Mouse (Mus musculus): ENCODE data around the gene Schip1.
"Not testable (repeated sequence)": the region's sequence is repeated elsewhere in the genome, so short reads cannot be mapped to it uniquely, and the experiment has no call there.

The Schip1 gene

DNA sequence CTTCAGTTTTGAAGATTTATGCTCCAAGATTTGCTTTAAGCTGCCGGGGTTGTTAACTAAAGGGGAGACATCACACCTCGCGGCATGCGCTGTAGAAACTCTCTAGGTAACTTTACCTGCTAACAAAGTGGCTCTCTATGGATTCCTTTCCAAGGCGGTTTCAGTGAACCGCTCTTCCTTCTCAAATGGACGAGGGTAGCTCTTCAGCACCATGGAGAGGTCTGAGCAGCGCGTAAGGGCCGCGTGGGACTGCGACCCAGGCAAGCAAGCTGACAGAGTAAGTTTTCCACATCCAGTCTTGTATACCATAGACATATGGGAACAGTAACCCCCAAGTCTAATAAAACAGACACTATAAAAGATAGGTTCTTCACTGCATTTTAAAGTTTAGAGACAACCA lies at the start of gene Schip1:
Schip1 (plus strand) TSS at position 72 of the 400 bp plus-strand sequence.
- no peak for DNase-seq

DNA sequence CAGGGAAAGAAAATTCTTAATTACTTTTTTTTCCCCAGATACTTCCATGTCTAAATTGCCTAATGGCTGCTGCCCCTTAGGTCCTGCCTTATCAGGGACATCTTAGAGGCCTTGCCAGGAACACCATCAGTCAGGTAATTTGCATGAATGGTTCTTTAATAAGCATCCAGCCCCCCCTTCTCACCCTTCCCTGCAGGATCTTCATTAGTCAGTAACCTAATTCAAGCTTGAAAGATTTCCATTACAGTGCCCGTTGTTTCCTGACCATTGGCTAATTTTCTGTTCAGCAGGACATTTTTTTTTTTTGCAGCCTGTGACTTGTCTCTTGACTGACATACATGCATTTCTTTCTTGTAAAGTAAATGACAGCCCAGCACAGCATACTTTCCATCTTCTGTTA lies 48.8 kb upstream of the Schip1 start:
- DNase-seq: no peak

DNA sequence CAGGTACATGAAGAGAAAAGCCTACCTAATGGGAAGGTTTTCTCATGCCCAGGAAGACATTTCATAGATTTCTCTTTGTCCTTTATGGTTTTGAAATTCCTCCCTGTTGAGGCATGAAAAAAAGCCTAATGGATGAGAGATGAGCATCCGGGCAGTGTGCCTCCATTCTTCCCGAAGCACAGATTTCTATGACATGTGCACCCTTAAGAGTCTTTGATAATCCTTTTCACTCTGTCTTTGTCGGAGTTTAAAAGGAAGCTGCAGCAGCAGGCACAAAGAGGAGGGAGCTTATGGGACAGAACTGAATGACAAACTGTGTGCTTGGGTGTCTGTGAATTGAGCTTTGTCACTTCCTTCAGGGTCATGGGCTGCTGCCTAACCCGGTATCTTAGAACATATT lies 45.2 kb upstream of the Schip1 start:
- no peak for DNase-seq

DNA sequence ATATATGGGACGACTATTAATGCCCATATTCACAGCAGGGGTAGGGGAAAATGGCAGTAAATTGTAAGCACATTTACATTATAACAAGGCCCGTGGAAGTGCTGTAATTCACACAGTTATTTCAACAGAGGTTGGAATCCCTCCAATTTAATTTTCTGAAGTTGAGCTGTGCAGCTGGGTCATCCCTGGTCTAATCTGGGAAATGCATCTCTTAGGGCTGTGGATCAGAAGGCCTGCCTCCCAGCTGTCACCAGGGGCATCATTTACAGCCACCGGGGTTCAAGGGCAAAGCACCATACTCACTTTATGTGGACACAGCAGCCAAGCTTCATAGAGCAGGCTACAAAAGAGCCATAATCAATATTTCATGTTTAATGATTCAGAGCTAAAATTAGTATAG lies 28.5 kb upstream of the Schip1 start:
- no peak for DNase-seq

DNA sequence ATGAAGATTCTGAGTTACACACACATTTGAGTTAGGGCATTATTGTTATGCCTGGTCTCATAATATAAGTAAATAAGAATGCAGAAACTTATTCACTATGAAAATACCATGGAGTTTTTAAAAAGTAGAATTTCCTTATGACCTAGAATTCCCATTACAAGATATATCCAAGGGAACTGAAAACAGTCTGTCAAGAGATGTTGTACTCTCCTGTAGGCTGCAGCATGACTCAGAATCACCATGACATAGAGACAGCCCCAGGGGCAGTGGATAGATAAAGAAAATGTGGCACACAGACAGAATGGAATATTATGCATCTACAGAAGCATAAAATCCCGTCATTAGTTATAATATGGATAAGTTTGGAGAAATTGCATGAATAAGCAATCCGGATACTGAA lies 21.7 kb upstream of the Schip1 start:
- no peak for DNase-seq

DNA sequence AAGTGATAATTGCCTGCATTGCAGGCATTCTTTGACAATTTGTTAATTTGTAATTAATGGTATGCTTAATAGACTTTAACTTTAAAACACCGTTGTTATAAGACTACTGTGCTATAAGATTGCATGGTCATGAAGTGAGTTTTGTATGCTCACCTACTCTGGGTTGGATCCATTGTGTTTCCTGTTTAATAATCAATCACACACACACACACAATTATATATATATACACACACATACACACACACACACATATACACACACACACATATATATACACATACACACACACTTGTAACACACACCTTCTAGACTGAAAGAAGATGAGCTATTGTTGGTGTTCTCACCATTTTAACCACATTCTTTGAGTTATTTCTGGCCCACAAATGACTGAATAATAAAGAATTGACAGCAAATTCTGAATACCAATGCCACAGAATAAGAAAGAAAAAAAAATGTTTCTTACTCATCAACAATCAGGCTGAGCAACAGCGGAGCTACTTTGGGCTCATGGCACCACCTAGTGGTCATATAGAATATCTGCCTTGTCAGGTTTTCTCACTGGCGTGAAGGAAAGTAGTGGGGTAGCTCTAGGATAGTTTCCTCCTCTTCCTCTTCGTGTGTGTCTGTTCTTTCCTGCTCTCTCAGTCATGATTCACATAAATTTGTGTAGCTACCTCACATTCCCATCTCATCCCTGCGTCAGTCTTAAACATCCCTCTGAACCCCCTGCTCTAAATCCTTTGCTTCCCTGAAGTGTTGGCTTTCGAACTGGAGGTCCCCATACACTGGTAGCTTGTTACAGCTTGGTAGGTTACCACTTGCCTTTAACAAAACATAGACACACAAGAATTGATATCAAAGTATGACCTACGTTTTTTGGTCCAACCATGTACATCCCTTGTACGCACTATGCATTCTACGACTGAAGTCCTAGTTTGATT lies 18.9 kb upstream of the Schip1 start:
- DNase-seq: no peak

DNA sequence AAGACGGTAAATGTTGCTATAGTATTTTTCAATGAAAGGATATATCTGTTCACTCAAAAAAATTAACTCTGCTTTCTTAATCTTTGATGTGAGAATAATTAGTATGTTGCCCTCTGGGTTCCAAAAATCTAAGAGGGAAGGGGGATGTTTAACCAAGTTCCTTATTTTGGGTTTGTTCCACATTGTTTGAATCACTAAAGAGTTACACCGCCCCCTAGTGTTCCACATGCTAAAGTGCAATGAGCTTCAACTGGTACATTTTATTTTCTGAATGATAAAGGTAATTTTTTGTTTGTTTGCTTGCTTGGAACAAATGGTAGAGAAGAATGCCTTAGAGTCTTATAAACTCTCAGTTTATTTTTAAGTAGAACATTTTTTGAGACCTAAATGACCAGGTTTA lies 11.1 kb upstream of the Schip1 start:
- DNase-seq: no peak

DNA sequence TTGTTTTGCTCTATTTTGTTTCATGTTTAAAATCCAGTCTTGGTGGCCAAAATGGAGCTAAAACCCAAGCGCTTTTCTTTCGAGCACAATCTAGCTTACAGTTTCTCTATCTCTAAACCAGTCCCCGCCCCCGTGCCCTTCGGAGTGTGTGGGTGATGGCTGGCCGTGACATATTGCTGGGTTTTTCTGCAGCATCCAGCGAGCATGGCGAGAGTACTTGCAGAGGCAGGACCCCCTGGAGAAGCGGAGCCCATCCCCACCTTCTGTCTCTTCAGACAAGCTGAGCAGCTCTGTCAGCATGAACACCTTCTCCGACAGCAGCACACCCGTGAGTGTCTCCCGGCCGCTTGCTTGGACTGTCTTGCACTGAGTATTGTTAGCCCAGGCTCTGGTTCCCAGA lies 9.5 kb upstream of the Schip1 start:
- no peak for DNase-seq

DNA sequence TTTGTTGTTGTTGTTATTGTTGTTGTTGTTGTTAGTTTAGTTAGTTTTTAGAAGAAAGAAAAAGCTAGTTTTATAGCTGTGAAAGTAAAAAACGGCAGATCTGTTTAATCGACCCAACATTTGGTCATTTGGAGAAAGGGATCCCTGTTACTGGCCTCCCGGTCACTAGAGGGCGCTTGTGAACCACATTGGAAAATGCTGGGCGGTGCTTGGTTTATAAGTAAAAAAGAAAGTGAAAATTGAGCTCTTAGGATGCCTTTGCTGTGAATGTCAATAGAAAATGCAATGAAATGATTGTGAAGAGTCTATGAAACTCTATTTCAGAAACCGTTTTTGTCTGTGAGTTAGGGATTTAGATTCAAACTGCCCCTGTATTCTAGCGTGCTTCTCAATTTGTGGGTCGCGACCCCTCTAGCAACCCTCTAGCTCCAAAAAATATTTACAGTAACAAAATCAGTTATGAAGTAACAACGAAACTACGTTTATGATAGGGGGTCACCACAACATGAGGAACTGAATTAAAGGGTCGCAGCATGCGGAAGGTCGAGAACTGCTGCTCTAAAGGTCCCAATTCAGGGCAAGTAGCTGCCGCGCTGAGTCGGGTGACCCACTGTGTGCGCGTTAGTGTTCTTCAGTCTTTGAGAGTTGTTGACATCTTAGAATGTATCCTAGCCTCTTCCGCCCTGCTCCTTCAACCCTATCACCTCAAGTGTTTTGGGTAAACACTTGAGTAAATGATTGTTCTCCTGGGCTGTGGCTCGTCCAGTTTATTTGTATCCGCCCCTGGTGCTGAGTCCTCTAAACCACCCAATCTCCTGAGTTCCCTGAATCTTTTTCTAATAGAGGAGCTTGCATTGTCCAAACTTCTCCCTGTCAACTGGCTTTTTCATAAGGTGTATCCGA lies 8.0 kb upstream of the Schip1 start:
- DNase-seq: no peak

DNA sequence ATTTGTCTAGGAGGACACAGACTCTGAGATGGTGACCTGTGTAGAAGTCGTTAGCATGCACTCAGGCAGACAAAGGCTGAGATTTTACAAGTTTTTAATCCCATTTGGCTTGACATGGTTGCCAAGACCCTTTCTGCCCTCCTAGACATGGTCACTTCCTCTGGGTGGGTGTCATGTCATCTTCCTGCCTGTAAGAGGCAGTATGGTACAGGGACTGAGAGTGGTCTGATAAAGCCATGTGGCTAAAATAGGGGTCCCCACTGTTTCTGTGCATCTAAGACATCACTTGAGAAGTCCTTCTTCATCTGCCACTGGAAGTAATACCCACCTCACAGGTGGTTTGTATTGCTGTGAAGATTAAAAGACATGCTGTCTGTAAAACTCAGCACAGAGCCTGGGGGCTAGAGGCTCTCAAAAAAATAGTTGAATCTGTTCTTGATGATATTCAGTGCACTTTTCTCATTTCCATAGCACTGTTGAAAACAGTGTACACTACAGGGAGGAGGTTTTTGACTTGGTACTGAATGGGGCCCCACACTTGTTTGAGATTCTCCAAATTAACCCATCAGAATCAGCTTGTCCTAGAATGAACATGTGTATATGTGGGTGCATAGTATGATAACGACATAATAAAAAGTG lies 5.3 kb upstream of the Schip1 start:
- no peak for DNase-seq

DNA sequence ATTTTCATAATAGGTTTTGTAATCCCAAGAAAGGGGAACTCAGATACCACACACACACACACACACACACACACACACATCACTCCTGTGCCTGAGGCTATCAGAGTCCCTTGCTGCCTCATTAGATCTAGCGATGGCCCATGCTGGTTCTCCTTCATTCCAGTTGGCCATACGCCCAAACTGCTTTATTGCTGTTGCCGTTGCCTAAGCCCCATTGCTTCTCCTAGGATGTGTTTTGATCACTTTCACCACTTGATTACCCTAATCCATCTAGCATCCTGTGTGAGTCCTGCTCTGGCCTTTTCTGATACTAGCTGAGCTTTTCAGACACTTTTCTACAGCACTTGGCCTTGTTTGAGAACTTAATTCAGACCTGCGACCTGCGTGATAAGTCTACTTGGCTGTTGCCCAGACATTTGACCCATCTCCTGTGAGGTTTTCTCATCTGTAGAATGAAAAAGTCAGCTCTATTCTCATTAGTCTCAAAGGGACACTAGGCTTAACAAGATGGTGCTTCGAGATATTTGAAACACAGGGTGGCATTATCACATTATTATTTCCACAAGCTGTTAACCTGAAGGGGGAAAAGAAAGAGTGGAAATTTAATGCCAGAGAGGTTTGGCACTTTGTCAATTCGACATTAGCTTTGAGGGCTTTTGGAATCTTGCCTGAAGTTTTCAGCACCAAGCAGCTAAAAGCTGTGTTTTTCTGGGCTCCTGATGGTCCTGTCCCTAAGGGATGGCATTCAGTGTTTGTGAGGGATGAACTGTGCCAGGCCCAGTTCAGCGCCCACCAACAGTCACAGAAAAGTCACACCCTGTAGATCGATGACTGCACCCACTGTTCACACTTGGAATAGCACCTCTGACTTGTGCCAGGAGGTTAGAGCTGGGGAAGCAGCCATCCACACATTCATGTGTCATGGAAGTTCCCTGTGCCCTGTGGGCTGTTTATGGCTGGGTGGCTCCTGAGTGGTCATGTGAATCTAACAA lies 7.1 kb downstream of the Schip1 start:
- DNase-seq: no peak

DNA sequence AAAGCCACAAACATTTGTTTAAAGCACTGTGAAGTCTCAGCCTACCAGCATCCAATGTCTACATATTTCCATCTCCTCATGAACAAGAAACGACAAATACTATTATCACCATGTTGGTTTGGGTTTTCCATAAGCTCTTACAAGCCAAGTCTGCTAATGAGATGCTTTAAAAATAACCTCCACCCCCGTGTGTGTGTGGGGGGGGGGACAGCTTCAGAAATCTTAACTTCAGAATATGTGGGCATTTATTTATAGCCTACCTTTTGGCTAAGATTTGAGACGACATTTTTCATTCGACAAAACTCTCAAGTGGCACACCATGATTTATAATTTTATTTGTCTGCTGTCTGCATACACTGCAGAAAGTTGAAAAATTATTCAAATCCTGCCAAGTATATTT lies 12.8 kb downstream of the Schip1 start:
- DNase-seq: no peak

DNA sequence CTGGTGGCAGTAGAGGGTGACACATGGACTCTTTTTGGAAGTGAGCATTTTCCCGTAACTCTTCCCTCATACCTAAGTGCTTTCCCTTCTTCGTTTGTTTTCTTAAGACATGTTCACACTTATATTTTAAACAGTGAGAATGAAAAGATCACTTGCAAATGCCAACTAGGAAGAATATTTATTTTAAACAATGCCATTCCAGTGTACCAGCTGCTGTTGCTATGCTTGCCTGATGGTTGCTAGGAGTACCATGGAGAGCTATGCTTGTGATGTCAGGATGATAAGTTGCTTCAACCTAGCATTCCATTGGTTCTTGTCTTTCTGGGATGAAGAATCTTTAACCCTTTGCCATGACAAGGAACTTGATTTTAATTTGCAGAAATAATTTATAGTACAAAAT lies 20.4 kb downstream of the Schip1 start:
- no peak for DNase-seq

DNA sequence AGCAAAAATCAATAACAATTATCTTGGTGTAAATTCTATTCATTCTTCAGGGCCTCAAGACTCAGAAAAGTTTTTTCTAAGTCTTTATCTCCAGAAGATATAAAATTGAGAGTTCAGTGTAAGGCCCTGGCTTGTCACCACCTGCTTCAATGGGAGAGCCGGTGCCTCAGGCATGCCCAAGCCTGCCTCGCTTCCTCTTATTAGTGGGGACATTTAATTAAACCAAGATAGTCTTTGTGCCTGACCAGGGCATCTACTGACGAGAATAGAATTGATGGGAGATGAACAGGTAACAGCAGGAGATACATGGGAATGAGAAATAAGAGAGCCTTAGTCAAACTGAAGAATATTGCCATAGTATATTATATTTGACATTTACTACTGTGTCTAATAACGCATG lies 27.5 kb downstream of the Schip1 start:
- DNase-seq: no peak

DNA sequence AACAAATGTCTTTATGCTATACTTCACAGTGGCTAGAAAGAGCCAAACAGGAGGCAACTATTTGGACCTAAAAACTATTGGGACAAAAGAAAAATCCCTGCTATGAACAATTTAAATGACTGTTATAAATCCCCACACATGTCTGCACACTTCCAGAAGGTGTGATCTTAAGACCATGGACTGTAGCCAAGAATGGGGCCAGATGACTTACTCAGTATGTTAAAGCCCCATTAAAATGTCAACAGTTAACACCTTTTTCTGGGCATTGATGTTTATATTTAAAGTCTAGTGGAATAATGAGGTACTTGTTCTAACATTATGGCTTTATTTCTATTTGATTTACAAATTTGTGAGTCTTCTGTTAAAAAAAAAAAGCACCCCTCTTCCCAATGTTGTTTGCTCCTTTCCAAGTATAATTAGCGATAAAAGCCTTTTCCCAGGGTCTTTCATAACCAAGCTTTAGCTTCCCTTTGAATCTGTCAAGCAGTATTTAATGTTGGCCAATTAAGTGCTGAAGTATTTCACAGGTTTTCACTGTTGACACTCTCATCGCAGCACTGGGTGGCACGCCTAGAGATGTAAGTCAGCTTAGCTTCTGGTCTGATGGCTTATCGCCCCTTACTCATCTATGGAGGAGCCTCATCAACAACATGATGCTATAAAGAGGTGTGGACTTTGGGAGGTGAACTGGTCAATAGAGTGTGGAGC lies 32.3 kb downstream of the Schip1 start:
- DNase-seq: no peak

DNA sequence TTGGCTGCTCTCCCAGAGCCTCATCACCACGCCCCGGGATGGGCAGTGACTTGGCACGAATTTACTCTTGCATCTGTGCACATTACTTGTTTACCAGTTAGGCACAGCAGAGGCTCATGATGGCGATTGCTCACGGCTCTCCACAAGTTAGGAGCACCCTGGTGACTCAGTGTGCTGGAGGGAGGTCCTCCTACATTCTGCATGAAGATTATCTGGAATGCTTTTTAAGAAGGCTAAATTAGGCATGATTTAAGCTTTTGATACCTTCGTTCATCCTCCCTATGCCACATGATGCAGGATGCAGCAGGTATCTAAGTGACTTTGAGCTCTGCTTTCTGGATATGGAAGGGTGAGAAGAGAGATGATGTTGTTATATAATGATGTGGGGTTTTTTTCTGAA lies 35.0 kb downstream of the Schip1 start:
- DNase-seq: not testable (repeated sequence)

DNA sequence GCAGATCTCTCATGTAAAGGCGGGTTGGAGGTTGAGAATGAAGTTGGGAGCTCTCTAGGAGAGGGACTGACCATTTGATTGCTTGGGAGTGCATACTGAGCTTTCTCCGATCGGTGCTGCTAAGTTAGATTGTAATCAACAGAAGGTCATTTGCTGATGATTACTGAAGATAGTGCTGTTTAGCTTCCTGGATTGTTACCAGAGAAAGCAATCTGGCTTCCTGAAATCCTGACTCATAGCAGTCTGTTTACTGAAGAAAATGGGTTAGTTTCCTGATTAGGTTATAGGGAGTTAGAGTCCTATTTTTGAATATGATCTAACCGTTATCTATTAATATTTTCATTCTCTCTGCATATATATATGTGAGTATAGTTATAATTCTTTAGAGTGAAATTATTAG lies 36.7 kb downstream of the Schip1 start:
- no peak for DNase-seq

DNA sequence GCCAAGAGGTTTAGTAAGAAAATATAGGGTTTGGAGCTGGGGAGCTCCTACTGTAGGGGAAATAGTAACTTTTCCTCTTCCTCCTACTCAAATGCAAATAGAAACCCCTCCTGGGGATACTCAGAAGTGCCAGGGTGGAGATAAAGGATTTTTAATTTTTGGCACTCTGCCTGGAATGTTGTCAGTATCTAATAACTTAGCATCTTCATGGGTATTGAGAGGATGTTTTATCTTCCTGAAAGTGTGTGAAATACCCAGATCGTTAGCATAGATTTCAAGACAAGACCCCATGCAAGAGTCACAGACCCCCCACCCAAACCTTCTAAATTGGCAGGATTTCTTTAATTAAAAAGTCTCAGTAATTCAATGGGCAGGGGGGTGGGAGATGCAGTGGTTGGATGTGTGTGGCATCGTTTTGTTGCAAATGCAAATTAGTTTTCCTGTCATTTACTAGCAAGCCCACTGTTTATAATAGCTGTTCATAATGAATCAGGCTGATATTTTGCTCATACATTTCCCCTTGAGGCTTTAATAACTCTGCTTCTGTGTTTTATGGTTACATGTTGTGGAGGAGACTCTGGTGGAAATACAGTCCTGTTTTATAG lies 40.6 kb downstream of the Schip1 start:
- DNase-seq: no peak

DNA sequence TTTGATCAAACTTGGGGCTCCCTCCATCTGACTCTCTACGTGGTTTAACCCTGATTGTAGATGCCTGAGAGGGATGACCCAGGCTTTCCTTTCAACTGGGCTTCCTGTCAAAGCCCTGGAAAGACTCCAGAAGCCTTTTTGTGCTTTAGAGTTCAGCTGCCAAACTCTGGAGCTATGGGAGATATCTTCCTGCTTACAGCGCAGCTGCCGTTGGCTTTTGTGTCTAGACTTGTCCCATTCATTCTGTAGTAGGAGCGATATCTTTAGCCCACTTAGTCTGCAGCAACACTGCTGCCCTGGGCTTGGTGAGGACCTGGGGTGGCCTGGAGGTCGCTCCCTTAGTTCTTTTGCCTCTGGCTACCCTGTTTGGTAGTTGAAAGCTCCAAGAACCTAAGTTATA lies 56.7 kb downstream of the Schip1 start:
- no peak for DNase-seq

DNA sequence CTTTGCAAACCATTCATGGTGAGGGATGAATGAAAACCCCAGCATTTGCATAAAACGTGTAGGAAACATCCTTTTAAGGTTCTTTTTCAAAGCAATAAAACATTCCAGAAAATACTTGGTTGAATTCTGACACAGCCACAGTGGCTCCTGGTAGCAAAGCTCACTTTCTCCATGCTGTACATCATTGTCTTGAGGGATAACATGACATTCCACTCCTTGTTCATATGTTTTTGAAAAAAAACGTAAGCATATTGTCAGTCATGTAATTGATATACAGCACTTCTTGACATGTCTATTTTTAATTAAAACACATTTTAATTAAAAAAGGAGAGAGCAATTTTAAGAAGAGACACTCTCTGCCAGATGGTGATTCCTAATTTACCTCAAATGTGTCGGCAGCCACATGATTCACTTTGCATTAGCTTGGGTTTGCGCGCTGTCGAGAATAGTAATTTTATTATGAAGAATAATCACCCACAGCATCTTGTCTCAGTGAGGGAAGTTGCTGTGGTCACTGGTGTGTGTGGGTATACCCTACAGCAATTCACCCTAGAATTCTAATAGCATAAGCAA lies 61.8 kb downstream of the Schip1 start:
- no peak for DNase-seq

DNA sequence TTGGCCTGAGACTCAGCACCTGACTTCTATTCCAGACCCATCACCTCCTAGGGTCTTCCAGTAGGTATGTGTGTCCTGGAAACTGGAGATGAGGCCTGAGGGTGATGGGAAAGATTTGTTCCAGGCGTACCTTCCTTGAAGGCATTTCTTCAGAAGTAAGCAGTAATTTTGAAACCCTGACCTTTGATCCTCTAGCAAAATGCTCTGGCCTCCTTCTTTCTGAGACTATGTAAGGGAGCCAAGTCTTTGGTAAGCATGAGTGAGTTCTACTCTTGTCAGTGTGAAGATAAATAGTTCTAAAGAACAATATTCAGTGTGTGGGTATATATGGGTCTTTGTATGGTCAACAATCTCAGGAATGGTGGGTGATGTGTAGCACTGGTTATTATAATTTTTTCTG lies 65.8 kb downstream of the Schip1 start:
- DNase-seq: no peak
